Mouse (Mus musculus): Measurements from ENCODE around the gene Dok3.

DNA sequence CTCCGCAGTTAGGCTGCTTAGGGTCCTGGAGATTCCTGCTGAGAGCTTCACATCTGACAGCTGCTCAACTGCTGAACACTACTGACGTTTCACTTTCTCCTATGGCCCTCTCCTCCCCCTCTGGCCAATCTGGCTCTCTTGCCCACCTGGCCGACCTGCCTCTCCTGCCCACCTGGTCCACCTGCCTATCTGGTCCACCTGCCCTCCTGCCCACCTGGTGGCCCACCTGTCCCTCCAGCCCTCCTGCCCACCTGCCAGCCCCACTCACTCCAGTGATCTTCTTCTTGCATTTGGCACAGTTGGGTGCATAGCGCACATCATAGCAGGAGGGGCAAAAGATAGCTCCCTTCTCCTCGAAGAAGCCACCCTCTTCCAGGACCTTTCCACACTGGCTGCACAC, 24.7 kb downstream of the Dok3 start:
- TF ChIP-seq CTCF (IDR thresholded peaks at IDR 0.05 in 2 of 3, conservative IDR thresholded peaks at IDR 0.05 in 1 of 3; ENCODE audit: control insufficient read depth in 1 of 3, insufficient read depth in 1 of 3, low read depth in 2 of 3, low read length in 3 of 3, poor library complexity in 1 of 3, severe bottlenecking in 1 of 3) (no peak), EP300 (IDR thresholded peaks at IDR 0.05; ENCODE audit: low read depth in 1 of 2, low read length in 2 of 2) (no peak), POLR2A (IDR thresholded peaks at IDR 0.05; ENCODE audit: control insufficient read depth in 1 of 2, insufficient read depth in 1 of 2, low read depth in 1 of 2, low read length in 2 of 2, poor library complexity in 1 of 2) (no peak), HCFC1 (IDR thresholded peaks at IDR 0.05; ENCODE audit: low read depth, low read length) (no peak), TBP (IDR thresholded peaks at IDR 0.05; ENCODE audit: low read depth, low read length) (no peak), ETS1 (IDR thresholded peaks at IDR 0.05; ENCODE audit: low read depth, low read length) (no peak), POLR2AphosphoS5 (IDR thresholded peaks at IDR 0.05; ENCODE audit: borderline replicate concordance, low read depth, low read length) (no peak), USF1 (IDR thresholded peaks at IDR 0.05; ENCODE audit: low read depth, low read length) (no peak), MAX (IDR thresholded peaks at IDR 0.05; ENCODE audit: low read length) (no peak)

Data from MEL (cell line).